Mouse (Mus musculus): ENCODE measurements around the gene Tnr.
A peak's percentile ranks its signal among the peaks of the same experiment; 100 is the strongest.

DNA sequence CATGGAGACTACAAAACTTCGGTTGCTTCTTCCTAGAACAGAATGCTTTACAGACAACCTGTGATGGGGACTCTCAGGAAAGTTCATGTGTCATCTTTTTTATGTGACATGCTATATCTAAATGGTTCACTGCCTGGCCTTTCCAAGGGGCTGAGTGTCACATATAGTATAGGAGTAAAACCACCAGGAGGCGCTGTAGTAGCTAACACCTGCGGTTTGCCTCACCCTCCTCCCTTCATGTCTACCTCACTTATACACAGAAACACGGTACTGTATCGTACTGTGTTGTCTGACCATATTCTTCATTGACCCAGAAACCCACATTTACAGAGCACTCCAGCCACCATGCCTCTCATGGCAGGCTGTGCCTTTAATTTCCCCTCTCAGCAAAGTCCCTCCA, 387.4 kb downstream of the Tnr start:
- TF ChIP-seq POLR2A (IDR thresholded peaks at IDR 0.05; ENCODE audit: control insufficient read depth in 1 of 2, insufficient read depth in 1 of 2, low read depth in 1 of 2, low read length in 2 of 2, poor library complexity in 1 of 2): no peak
- TF ChIP-seq MAX (IDR thresholded peaks at IDR 0.05; ENCODE audit: low read length): no peak
- no peak for TF ChIP-seq KAT2A (conservative IDR thresholded peaks at IDR 0.05; ENCODE audit: low read depth, low read length)
- peak in 1 of 3 experiments; percentile 19; a peak in 2 of 6 replicates for TF ChIP-seq CTCF (IDR thresholded peaks at IDR 0.05 in 2 of 3, conservative IDR thresholded peaks at IDR 0.05 in 1 of 3; ENCODE audit: control insufficient read depth in 1 of 3, insufficient read depth in 1 of 3, low read depth in 2 of 3, low read length in 3 of 3, poor library complexity in 1 of 3, severe bottlenecking in 1 of 3)
- no peak for TF ChIP-seq USF2 (IDR thresholded peaks at IDR 0.05; ENCODE audit: borderline replicate concordance in 1 of 2, insufficient read depth in 1 of 2, low read depth in 1 of 2, low read length in 2 of 2)
- no peak for TF ChIP-seq TCF12 (IDR thresholded peaks at IDR 0.05; ENCODE audit: low read depth, low read length)
